Mouse (Mus musculus) brain, embryonic 14.5 days (tissue): ENCODE measurements around the gene Olfr1508. TPM values are rescaled to one million over a fixed set of nuclear protein-coding genes. Genes with fewer than 3 reads are reported as not detected.
"Not testable (repeated sequence)": the region's sequence is repeated elsewhere in the genome, so short reads cannot be mapped to it uniquely, and the experiment has no call there.

Source experiments
- DNase-seq: peaks from one replicate; pipeline ENCODE4 v3.0.0-alpha.2; 2011; ENCODE audit warnings: low read depth
- CTCF ChIP-seq: fragments of 200-500 bp; IDR thresholded peaks from 2 replicates; pipeline ENCODE4 v1.5.1; 2012; ENCODE audit warnings: inconsistent platforms, mild to moderate bottlenecking, moderate library complexity, borderline replicate concordance; ENCODE audit not compliant: insufficient read depth, insufficient read length; ENCODE audit errors: extremely low read depth
- POLR2A ChIP-seq: fragments of 200-500 bp; IDR thresholded peaks from 2 replicates; pipeline ENCODE4 v1.6.1; 2012; ENCODE audit warnings: mild to moderate bottlenecking, inconsistent platforms, borderline replicate concordance; ENCODE audit not compliant: poor library complexity, insufficient read depth, insufficient read length, severe bottlenecking; ENCODE audit errors: extremely low read depth
- polyA plus RNA-seq: library from polyadenylated mRNA; depleted of rRNA; stranded (reverse); fragments of >200 nt; gene quantifications from 2 replicates; pipeline ENCODE4 v1.2.3, GENCODE M21; 2012; rRNA removed

Gene Olfr1508
- not detected in 2 replicates for polyA plus RNA-seq

- no peak for DNase-seq
- TF ChIP-seq CTCF = no peak
- TF ChIP-seq POLR2A = no peak
Measured at GRCm38 (mm10) chr14:52467395-52467794, at the start of gene Olfr1508. TSS of gene Olfr1508 (minus strand) at chr14:52467495.

DNA sequence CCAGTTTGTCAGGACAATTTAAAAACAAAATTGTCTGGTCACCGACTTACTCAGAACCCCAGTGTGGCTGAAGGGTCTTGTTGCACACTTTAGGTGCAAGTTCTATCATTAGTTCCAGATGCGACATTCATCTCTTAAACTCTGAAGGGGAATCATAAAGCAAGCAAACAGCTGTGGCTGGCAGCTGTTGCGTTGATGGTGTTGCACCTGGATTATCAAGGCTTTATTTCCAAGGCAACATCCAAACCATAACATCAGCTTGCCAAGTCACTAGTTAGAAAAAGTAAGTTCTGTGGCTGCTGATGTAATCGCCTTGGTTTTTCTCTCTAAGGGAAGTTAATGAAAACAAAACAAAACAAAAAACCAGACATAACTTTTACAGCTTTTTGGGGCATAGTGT is 28.2 kb upstream of the Olfr1508 start, which contains the start of gene Olfr1507:
Olfr1507 (minus strand) TSS at position 234 of the 400 bp plus-strand sequence.
- DNase-seq = no peak
- no peak for TF ChIP-seq CTCF
- TF ChIP-seq POLR2A = no peak

GRCm38 (mm10) chr14:52465738-52466137 is 1.6 kb downstream of the Olfr1508 start:
- no peak for DNase-seq
- TF ChIP-seq CTCF = no peak
- no peak for TF ChIP-seq POLR2A

DNA sequence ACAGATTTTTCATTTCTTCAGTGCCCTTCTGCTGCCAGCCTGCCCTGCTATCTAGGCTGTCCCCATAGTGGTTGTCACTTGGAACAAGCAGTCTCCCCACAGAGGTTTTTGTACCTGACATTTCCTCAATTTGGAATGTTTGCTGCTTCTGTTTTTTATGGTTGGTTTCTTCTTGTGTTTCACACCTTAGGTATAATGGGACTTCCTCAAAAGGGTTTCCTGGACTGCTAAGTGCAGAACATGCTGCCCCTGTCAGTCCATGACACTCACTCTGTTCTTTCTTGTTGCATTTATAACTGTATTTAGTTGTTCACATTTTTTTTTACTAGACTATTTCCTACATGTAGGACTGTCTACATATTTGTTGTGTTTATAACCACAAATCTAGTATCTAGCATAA is 5.4 kb downstream of the Olfr1508 start:
- no peak for DNase-seq
- no peak for TF ChIP-seq CTCF
- no peak for TF ChIP-seq POLR2A

DNA sequence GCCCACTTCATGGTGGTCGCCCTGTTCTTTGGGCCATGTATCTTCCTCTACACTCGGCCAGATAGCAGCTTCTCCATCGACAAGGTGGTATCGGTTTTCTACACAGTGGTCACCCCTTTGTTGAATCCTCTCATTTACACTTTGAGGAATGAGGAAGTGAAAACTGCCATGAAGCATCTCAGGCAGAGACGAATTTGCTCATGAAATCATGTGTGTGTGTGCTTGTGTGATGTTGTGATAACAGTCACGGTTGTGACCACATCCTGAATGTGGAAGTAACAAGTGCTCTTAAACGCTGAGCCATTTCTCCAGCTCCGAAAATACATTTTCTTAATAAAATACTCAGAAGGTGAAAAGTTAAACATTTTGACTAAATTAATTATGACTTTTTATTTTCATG is 16.2 kb downstream of the Olfr1508 start:
- no peak for TF ChIP-seq CTCF
- DNase-seq = no peak

DNA sequence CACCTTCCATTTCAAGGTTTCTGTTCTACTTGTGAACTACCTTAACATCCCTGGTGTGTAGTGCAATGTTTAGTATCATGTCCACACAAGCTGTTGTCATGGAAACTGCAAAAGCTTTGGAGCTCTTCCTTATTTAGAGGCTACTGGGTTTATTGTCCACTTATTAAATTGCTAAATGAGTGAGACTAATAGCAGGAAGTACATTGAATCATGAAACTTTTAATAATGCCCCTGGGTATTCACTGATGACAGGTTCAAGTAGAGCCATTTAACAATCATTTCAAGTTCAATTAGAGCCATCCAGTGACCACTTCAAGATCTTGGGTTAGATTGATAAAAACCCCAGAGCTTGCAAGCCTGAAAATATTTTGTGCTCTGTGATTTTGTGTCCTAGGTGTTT is 24.6 kb downstream of the Olfr1508 start, which contains the start of gene Olfr1509:
Olfr1509 (plus strand) TSS at position 301 of the 400 bp plus-strand sequence.
- DNase-seq = no peak
- TF ChIP-seq CTCF = no peak
- no peak for TF ChIP-seq POLR2A

- no peak for DNase-seq
Measured at GRCm38 (mm10) chr14:52427686-52428085, 39.6 kb downstream of the Olfr1508 start.

GRCm38 (mm10) chr14:52414273-52414672 is 53.0 kb downstream of the Olfr1508 start, which contains the start of gene Olfr1510:
TSS of gene Olfr1510 (minus strand) at chr14:52414373.
- no peak for DNase-seq
- no peak for TF ChIP-seq POLR2A
- no peak for TF ChIP-seq CTCF

More at GRCm38 (mm10) chr14:52427686-52428085, 39.6 kb downstream of the Olfr1508 start:
- TF ChIP-seq POLR2A (no peak), CTCF (no peak)

GRCm38 (mm10) chr14:52410142-52410919 is 57.0 kb downstream of the Olfr1508 start:
- DNase-seq = not testable (repeated sequence)

Other genes with a start within 250 kb of the Olfr1508 start
- 54.4 and 75.4 TPM in 2 replicates for gene Chd8, start 209.7 kb downstream of the Olfr1508 start, polyA plus RNA-seq
- gene Tox4, start 188.3 kb downstream of the Olfr1508 start, polyA plus RNA-seq = 54.6 and 58.9 TPM in 2 replicates
- 51.7 and 59.0 TPM in 2 replicates for gene Rab2b, start 187.9 kb downstream of the Olfr1508 start, polyA plus RNA-seq
- gene Mettl3, start 162.4 kb downstream of the Olfr1508 start, polyA plus RNA-seq = 46.1 and 46.2 TPM in 2 replicates
- 57.8 and 72.6 TPM in 2 replicates for gene Sall2, start 138.7 kb downstream of the Olfr1508 start, polyA plus RNA-seq
- gene Olfr1513, start 111.1 kb downstream of the Olfr1508 start, polyA plus RNA-seq = not detected in 2 replicates
- gene Olfr1512, start 88.3 kb downstream of the Olfr1508 start, polyA plus RNA-seq = not detected in 2 replicates
- not detected in 2 replicates for gene Olfr1511, start 70.1 kb downstream of the Olfr1508 start, polyA plus RNA-seq
- gene Olfr1510, start 53.1 kb downstream of the Olfr1508 start, polyA plus RNA-seq = not detected in 2 replicates
- gene Olfr1509, start 24.5 kb downstream of the Olfr1508 start, polyA plus RNA-seq = not detected in 2 replicates
- gene Olfr1507, start 28.3 kb upstream of the Olfr1508 start, polyA plus RNA-seq = not detected in 2 replicates